Mouse (Mus musculus) embryonic fibroblast, embryonic 13.5 days (primary cell): Measurements from ENCODE around the gene Camk2d.

Source experiments
- CTCF ChIP-seq: IDR thresholded peaks from 2 replicates; pipeline ENCODE4 v1.5.1; 2011; ENCODE audit warnings: mild to moderate bottlenecking, control low read depth, low read length, moderate library complexity, borderline replicate concordance; ENCODE audit not compliant: insufficient read depth
- POLR2A ChIP-seq: IDR thresholded peaks from 2 replicates; pipeline ENCODE4 v1.6.1; 2011; ENCODE audit warnings: low read depth, mild to moderate bottlenecking, control low read depth, low read length, moderate library complexity

DNA sequence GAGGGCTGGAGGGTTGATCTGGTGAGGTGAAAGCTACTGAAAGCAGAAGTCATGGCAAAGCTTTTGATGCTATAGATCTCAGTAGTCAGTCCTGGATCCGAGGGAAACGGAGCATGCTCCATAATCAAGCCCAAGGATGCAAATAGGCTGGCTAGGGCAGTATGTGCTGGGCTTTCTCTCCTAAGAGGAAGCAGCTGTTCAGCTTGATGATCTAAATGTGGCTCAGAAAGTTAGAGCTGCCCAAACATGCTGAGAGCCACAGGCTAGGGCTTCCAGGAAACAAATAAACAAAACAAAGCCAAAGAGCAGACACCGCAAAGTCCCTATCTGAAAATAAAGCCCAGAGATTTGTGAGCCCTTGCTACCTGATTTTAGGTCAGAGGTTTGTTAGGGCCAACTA, 201.7 kb downstream of the Camk2d start:
- TF ChIP-seq CTCF, result no peak
- TF ChIP-seq POLR2A, result no peak
